Comparison of ENCODE assay signal across 9 mouse cellular contexts in genomic region chr13:69738461-69738971, GRCm38 (mm10). TPM values are rescaled to one million over a fixed set of nuclear protein-coding genes. Genes with fewer than 3 reads are reported as not detected.
A peak's percentile ranks its signal among the peaks of the same experiment; 100 is the strongest.
DNase-seq lines count a peak whose midpoint lies in the region; ATAC-seq and TF ChIP-seq lines count a peak whose summit lies in the region.
"Had no signal": no experiment of that assay in that cellular context is flagged by ENCODE, and none has a peak within 500 bp of the region (broad histone marks: within the 10 kb centered on the region; RNA-seq: fewer than 3 reads in every experiment).

No protein-coding gene starts in this region.

- H3K4me2 ChIP-seq in embryonic facial prominence, embryonic 14.5 days (ENCODE audit: low read depth, low read length), result peak overlapping the region; percentile 99
- H3K4me2 ChIP-seq in hindbrain, embryonic 14.5 days (replicated peaks), result peak overlapping the region; percentile 92
- peak overlapping the region; percentile 99 for H3K4me2 ChIP-seq in limb, embryonic 11.5 days (ENCODE audit: low read depth, severe bottlenecking)
- H3K4me2 ChIP-seq in neural tube, embryonic 11.5 days (ENCODE audit: low read depth), result peak overlapping the region; percentile 79

- TF ChIP-seq CTCF in layer of hippocampus, adult 2 months (conservative IDR thresholded peaks at IDR 0.05), result no peak

- H3K9me3 ChIP-seq in embryonic facial prominence, embryonic 14.5 days (ENCODE audit: control insufficient read depth, low read length), result no peaks in the 10 kb centered on the region
- H3K9me3 ChIP-seq in hindbrain, embryonic 14.5 days (ENCODE audit: control insufficient read depth, low read length), result no peaks in the 10 kb centered on the region
- H3K9me3 ChIP-seq in limb, embryonic 11.5 days (ENCODE audit: control insufficient read depth, low read length), result no peaks in the 10 kb centered on the region; the same call in 1 of the 2 replicates
- H3K9me3 ChIP-seq in neural tube, embryonic 11.5 days (ENCODE audit: control insufficient read depth, low read length), result no peaks in the 10 kb centered on the region

- H3K9ac ChIP-seq in embryonic facial prominence, embryonic 14.5 days (ENCODE audit: low read depth, low read length), result peak overlapping the region; percentile 54
- peak overlapping the region; percentile 97 for H3K9ac ChIP-seq in hindbrain, embryonic 14.5 days
- no peak overlapping the region for H3K9ac ChIP-seq in limb, embryonic 11.5 days (ENCODE audit: low read length)
- peak overlapping the region; percentile 85 for H3K9ac ChIP-seq in neural tube, embryonic 11.5 days (ENCODE audit: low read length)

- 0 out of 2 replicates have a peak, but pooled peaks cover 8% of the 10 kb centered on the region for H3K4me1 ChIP-seq in embryonic facial prominence, embryonic 14.5 days (ENCODE audit: control insufficient read depth, insufficient read depth, low read length)
- H3K4me1 ChIP-seq in hindbrain, embryonic 14.5 days (replicated peaks; ENCODE audit: control insufficient read depth, insufficient read depth, low read length), result peaks cover 37% of the 10 kb centered on the region
- 0 out of 2 replicates have a peak, but pooled peaks cover 5% of the 10 kb centered on the region for H3K4me1 ChIP-seq in limb, embryonic 11.5 days (ENCODE audit: control insufficient read depth, insufficient read depth, low read length)
- H3K4me1 ChIP-seq in neural tube, embryonic 11.5 days (ENCODE audit: control insufficient read depth, insufficient read depth, low read length), result peaks cover 7% of the 10 kb centered on the region

- peak overlapping the region; percentile 90 for H3K27ac ChIP-seq in layer of hippocampus, adult 2 months
- H3K27ac ChIP-seq in embryonic facial prominence, embryonic 14.5 days (replicated peaks; ENCODE audit: low read depth, low read length), result no peak overlapping the region
- peak overlapping the region; percentile 98 for H3K27ac ChIP-seq in hindbrain, embryonic 14.5 days
- H3K27ac ChIP-seq in limb, embryonic 11.5 days (replicated peaks; ENCODE audit: low read depth, low read length), result no peak overlapping the region
- peak overlapping the region; percentile 93 for H3K27ac ChIP-seq in neural tube, embryonic 11.5 days (ENCODE audit: low read depth, low read length)
- H3K27ac ChIP-seq: macrophage had no signal

- DNase-seq in layer of hippocampus, adult 2 months (ENCODE audit: low spot score in 2 of 2), result no peak
- no peak for DNase-seq in layer of hippocampus, postnatal 25 days (ENCODE audit: extremely low spot score in 1 of 2, low spot score in 1 of 2)
- peak; percentile 27 for DNase-seq in adrenal gland, postnatal 14 days
- DNase-seq in embryonic facial prominence, embryonic 14.5 days (ENCODE audit: low spot score), result peak; percentile 10
- DNase-seq in hindbrain, embryonic 14.5 days (ENCODE audit: low spot score), result peak; percentile 52
- DNase-seq in limb, embryonic 11.5 days (ENCODE audit: low spot score), result peak; percentile 68
- DNase-seq in neural tube, embryonic 11.5 days (ENCODE audit: low spot score), result peak; percentile 57
- no peak for DNase-seq in natural killer cell, adult 2 months (ENCODE audit: low spot score in 2 of 2)

- H3K27me3 ChIP-seq in embryonic facial prominence, embryonic 14.5 days (replicated peaks; ENCODE audit: control insufficient read depth, insufficient read depth, low read length), result peaks cover 65% of the 10 kb centered on the region
- H3K27me3 ChIP-seq in hindbrain, embryonic 14.5 days (ENCODE audit: control insufficient read depth, insufficient read depth, low read length), result no peaks in the 10 kb centered on the region
- H3K27me3 ChIP-seq in limb, embryonic 11.5 days (ENCODE audit: control insufficient read depth, insufficient read depth, low read length), result peaks cover 40% of the 10 kb centered on the region
- peaks cover 18% of the 10 kb centered on the region for H3K27me3 ChIP-seq in neural tube, embryonic 11.5 days (ENCODE audit: control insufficient read depth, insufficient read depth, low read length)

- H3K36me3 ChIP-seq in embryonic facial prominence, embryonic 14.5 days (ENCODE audit: control insufficient read depth, insufficient read depth, low read length), result no peaks in the 10 kb centered on the region
- no peaks in the 10 kb centered on the region for H3K36me3 ChIP-seq in hindbrain, embryonic 14.5 days (replicated peaks; ENCODE audit: control insufficient read depth, insufficient read depth)
- no peaks in the 10 kb centered on the region for H3K36me3 ChIP-seq in limb, embryonic 11.5 days (ENCODE audit: control insufficient read depth, insufficient read depth, low read length)
- no peaks in the 10 kb centered on the region for H3K36me3 ChIP-seq in neural tube, embryonic 11.5 days (ENCODE audit: control insufficient read depth, insufficient read depth, low read length)

- ATAC-seq in embryonic facial prominence, embryonic 14.5 days (ENCODE audit: low read depth), result no peak
- ATAC-seq in hindbrain, embryonic 14.5 days (ENCODE audit: low FRiP score), result no peak
- ATAC-seq in limb, embryonic 11.5 days (ENCODE audit: insufficient number of reproducible peaks, low FRiP score, low TSS enrichment, low read depth), result no peak
- no peak for ATAC-seq in neural tube, embryonic 11.5 days (ENCODE audit: insufficient read depth, low FRiP score, low TSS enrichment)

- WGBS in embryonic facial prominence, embryonic 14.5 days, result under 1% methylated on average over 27 of the region's 40 CpGs
- WGBS in hindbrain, embryonic 14.5 days, result under 1% methylated on average over 38 of the region's 40 CpGs
- under 1% methylated on average over 40 of the region's 40 CpGs for WGBS in limb, embryonic 11.5 days
- under 1% methylated on average over 36 of the region's 40 CpGs for WGBS in neural tube, embryonic 11.5 days

- peak overlapping the region; percentile 88 for H3K4me3 ChIP-seq in layer of hippocampus, adult 2 months
- H3K4me3 ChIP-seq in embryonic facial prominence, embryonic 14.5 days (ENCODE audit: low read depth, low read length), result peak overlapping the region; percentile 69
- peak overlapping the region; percentile 95 for H3K4me3 ChIP-seq in hindbrain, embryonic 14.5 days (replicated peaks; ENCODE audit: low read length)
- peak overlapping the region; percentile 63 for H3K4me3 ChIP-seq in limb, embryonic 11.5 days (ENCODE audit: low read depth, low read length)
- H3K4me3 ChIP-seq in neural tube, embryonic 11.5 days (ENCODE audit: low read depth, low read length), result peak overlapping the region; percentile 72

RNA-seq across cellular contexts. Expression of gene Ube2ql1, which starts 1.2 kb away (rescaled TPM):
- total RNA-seq in layer of hippocampus, adult 2 months (2021), result 100 to 1,000 TPM; 187 to 203 TPM
- 100 to 1,000 TPM; 189 to 204 TPM for total RNA-seq in layer of hippocampus, postnatal 25 days (2021)
- 1.4 and 2.3 TPM in 2 replicates for total RNA-seq in adrenal gland, postnatal 14 days (2021)
- polyA plus RNA-seq in embryonic facial prominence, embryonic 14.5 days (2014; fragmentation: Nextera tagmentation; extraction: Ambion mirVana), result 2.1 and 2.2 TPM in 2 replicates
- polyA plus RNA-seq in hindbrain, embryonic 14.5 days (2014; fragmentation: Nextera tagmentation; extraction: Ambion mirVana), result 49.4 and 49.8 TPM in 2 replicates
- polyA plus RNA-seq in limb, embryonic 11.5 days (2014; fragmentation: Nextera tagmentation; extraction: Ambion mirVana), result 1.7 and 1.8 TPM in 2 replicates
- 16.8 and 17.2 TPM in 2 replicates for polyA plus RNA-seq in neural tube, embryonic 11.5 days (2014; fragmentation: Nextera tagmentation; extraction: Ambion mirVana)
- polyA plus RNA-seq: macrophage had no signal

Comparison
In these comparisons a context has a peak if more than half of its experiments do, and no peak if none do; other contexts are left out.
1. DNase-seq: peak in adrenal gland, postnatal 14 days (single experiment), embryonic facial prominence, embryonic 14.5 days (single experiment), hindbrain, embryonic 14.5 days (single experiment), limb, embryonic 11.5 days (single experiment) and neural tube, embryonic 11.5 days (single experiment); none in layer of hippocampus, adult 2 months (0 of 2), layer of hippocampus, postnatal 25 days (0 of 2) and natural killer cell, adult 2 months (0 of 2).
2. H3K27ac ChIP-seq: peak in layer of hippocampus, adult 2 months (single experiment), hindbrain, embryonic 14.5 days (single experiment) and neural tube, embryonic 11.5 days (single experiment); none in embryonic facial prominence, embryonic 14.5 days (single experiment) and limb, embryonic 11.5 days (single experiment).
3. Peak in every context shown above with its lines, with median percentiles within 50 percentile points of each other: H3K4me3 ChIP-seq and H3K4me2 ChIP-seq.